Mouse (Mus musculus) adrenal gland, adult (tissue): ENCODE measurements around the gene Safb2.

Experiments
- DNase-seq, 2 experiments: peaks; one replicate each; pipeline ENCODE4 v3.0.0; 2022 to 2023; ENCODE audit warnings: low spot score in 1 of 2; ENCODE audit not compliant: inconsistent age in 2 of 2

Gene Safb2

GRCm38 (mm10) chr17:56524943-56525342 is 59.4 kb downstream of the Safb2 start:
- DNase-seq: no peak

DNA sequence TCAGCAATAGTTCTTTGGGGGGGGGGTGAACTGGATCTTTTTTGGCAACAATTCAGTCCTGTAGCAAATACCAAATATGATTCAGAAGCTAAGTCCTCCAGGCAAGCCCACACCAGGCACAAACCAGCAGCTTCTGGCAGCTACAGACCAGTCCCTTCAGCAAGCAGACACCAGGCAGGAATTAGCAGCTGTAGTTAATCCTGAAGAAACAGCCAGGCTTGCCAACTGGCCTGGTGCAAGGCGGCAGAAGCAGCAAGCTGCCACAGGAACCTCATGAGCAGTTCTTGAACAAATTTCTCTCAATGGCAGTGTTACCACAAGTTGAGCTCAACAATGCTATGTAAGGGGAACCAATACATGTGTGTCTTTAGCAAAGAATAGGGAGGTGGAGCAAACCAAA is 61.6 kb downstream of the Safb2 start:
- no peak for DNase-seq

GRCm38 (mm10) chr17:56515690-56516410 is 68.5 kb downstream of the Safb2 start:
- DNase-seq: peak in 1 of 2 experiments; percentile 35

GRCm38 (mm10) chr17:56514916-56515315 is 69.5 kb downstream of the Safb2 start:
- no peak for DNase-seq

DNA sequence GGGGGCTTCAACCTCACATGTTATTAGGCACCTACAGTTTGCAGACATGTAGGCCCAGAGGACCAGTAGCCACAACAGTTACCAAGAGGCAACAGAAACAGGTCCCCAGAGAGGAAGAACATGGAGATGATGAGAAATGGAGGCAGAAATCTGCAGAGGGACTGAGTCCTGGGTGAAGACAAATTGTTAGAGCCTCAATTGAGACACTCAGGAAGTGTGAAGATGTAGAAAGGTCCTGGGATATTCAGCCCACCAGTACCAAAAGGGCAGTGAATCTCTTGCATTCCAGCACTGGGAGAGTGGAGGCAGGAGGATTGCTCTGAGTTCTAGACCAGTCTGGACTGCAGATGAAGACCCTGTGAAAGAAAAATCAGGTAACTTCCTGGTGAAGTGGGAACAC is 70.1 kb downstream of the Safb2 start:
- no peak for DNase-seq

GRCm38 (mm10) chr17:56512310-56512709 is 72.1 kb downstream of the Safb2 start, which contains the start of gene Znrf4:
TSS of gene Znrf4 (minus strand) at chr17:56512431.
- DNase-seq: no peak

- no peak for DNase-seq
Observed at GRCm38 (mm10) chr17:56511707-56512090, 72.7 kb downstream of the Safb2 start.

- no peak for DNase-seq
Observed at GRCm38 (mm10) chr17:56510970-56511706, 73.2 kb downstream of the Safb2 start.
